Mouse (Mus musculus) CH12.LX (cell line): ENCODE measurements around the gene Pradc1.

ENCODE experiments used
- CTCF ChIP-seq, 2 experiments: IDR thresholded peaks in 1 of 2; conservative IDR thresholded peaks in 1 of 2; 2 replicates each; pipeline ENCODE4 v1.5.1; 2011 to 2012; ENCODE audit warnings: low read depth in 2 of 2, low read length in 2 of 2, improper control_type of control experiment in 1 of 2, inconsistent platforms in 1 of 2, mild to moderate bottlenecking in 1 of 2, moderate library complexity in 1 of 2
- EP300 ChIP-seq: IDR thresholded peaks from 2 replicates; pipeline ENCODE4 v1.6.1; 2011; ENCODE audit warnings: low read length, improper control_type of control experiment
- ETS1 ChIP-seq: conservative IDR thresholded peaks from 2 replicates; pipeline ENCODE4 v1.6.1; 2012; ENCODE audit warnings: low read depth, mild to moderate bottlenecking, inconsistent platforms, low read length, improper control_type of control experiment, moderate library complexity
- HCFC1 ChIP-seq: IDR thresholded peaks from 2 replicates; pipeline ENCODE4 v1.6.1; 2012; ENCODE audit warnings: low read depth, mild to moderate bottlenecking, inconsistent platforms, low read length, improper control_type of control experiment
- MAX ChIP-seq: IDR thresholded peaks from 2 replicates; pipeline ENCODE4 v1.6.1; 2011; ENCODE audit warnings: low read length, improper control_type of control experiment
- MXI1 ChIP-seq: IDR thresholded peaks from 2 replicates; pipeline ENCODE4 v1.6.1; 2011; ENCODE audit warnings: mild to moderate bottlenecking, low read depth, low read length, improper control_type of control experiment
- NRF1 ChIP-seq: IDR thresholded peaks from 2 replicates; pipeline ENCODE4 v1.6.1; 2014; ENCODE audit warnings: low read depth, mild to moderate bottlenecking, inconsistent platforms, low read length, improper control_type of control experiment, moderate library complexity
- PAX5 ChIP-seq: IDR thresholded peaks from 2 replicates; pipeline ENCODE4 v1.6.1; 2012; ENCODE audit warnings: low read length, inconsistent platforms, mixed read lengths
- POLR2A ChIP-seq: IDR thresholded peaks from 2 replicates; pipeline ENCODE4 v1.6.1; 2011; ENCODE audit warnings: low read depth, mild to moderate bottlenecking, improper control_type of control experiment, low read length
- POLR2AphosphoS2 ChIP-seq: IDR thresholded peaks from 2 replicates; pipeline ENCODE4 v1.6.1; 2011; ENCODE audit warnings: low read depth, low read length, improper control_type of control experiment
- TBP ChIP-seq: conservative IDR thresholded peaks from 2 replicates; pipeline ENCODE4 v1.6.1; 2011; ENCODE audit warnings: low read depth, low read length, improper control_type of control experiment
- TCF12 ChIP-seq: IDR thresholded peaks from 2 replicates; pipeline ENCODE4 v1.6.1; 2014; ENCODE audit warnings: low read depth, mild to moderate bottlenecking, inconsistent platforms, low read length, improper control_type of control experiment
- USF1 ChIP-seq: IDR thresholded peaks from 2 replicates; pipeline ENCODE4 v1.6.1; 2014; ENCODE audit warnings: low read depth, mild to moderate bottlenecking, inconsistent platforms, low read length, improper control_type of control experiment
- ZC3H11A ChIP-seq: IDR thresholded peaks from 2 replicates; pipeline ENCODE4 v1.6.1; 2012; ENCODE audit warnings: low read depth, mild to moderate bottlenecking, inconsistent platforms, low read length, improper control_type of control experiment

DNA sequence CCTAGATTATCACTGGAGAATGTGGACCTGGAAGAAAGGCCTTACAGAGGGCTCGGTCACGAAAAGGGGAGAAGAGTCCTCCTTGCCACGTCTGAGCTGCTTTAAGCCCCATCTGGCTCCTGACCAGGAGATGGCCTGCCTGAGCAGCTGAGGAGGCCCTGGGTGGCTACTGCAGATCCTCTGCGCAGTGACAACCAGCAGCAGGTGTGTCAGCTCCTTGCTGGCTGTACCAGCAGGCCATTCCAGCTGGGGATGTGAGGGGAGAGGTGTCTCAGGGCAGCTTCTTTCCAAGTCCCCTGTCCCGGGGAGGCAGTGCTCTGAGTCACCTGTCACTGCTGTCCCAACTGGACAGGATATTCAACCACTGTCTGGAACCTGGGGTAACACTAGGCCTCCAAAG lies 20.8 kb upstream of the Pradc1 start:
- TF ChIP-seq CTCF (conservative IDR thresholded peaks at IDR 0.05 in 1 of 2, IDR thresholded peaks at IDR 0.05 in 1 of 2; ENCODE audit: low read depth in 2 of 2, low read length in 2 of 2) = no peak
- TF ChIP-seq TBP = no peak
- no peak for TF ChIP-seq MAX
- TF ChIP-seq USF1 = no peak
- no peak for TF ChIP-seq TCF12
- no peak for TF ChIP-seq MXI1
- no peak for TF ChIP-seq POLR2A
- no peak for TF ChIP-seq POLR2AphosphoS2
- TF ChIP-seq EP300 = no peak
- no peak for TF ChIP-seq ETS1
- TF ChIP-seq PAX5 = no peak
- TF ChIP-seq HCFC1 = no peak
- TF ChIP-seq ZC3H11A = no peak
- no peak for TF ChIP-seq NRF1
